Mouse (Mus musculus) heart, embryonic 14.5 days (tissue): Measurements from ENCODE around the gene Psma7. TPM values are rescaled to one million over a fixed set of nuclear protein-coding genes. Genes with fewer than 3 reads are reported as not detected.
A peak's percentile ranks its signal among the peaks of the same experiment; 100 is the strongest.

Experiments used
- ATAC-seq: fragments of 200-750 bp; cut with Nextera tagmentation; 2 replicates; pipeline ENCODE4 v1.8.0; 2017; ENCODE audit warnings: low read depth, moderate TSS enrichment; ENCODE audit not compliant: insufficient number of reproducible peaks, insufficient read depth, low FRiP score
- H3K27ac ChIP-seq, 2 experiments: fragments of 200-500 bp in 1 of 2; fragments of 300-500 bp in 1 of 2; sonication (generic) in 1 of 2; replicated peaks in 1 of 2; 2 replicates each; pipeline ENCODE4 v1.5.1; 2012 to 2014; ENCODE audit warnings: low read depth in 2 of 2, low read length in 2 of 2, control low read depth in 1 of 2, mild to moderate bottlenecking in 1 of 2, mixed read lengths in 1 of 2; ENCODE audit not compliant: control insufficient read depth in 1 of 2, insufficient read depth in 1 of 2
- H3K27me3 ChIP-seq: fragments of 300-500 bp; sonication (generic); 2 replicates; pipeline ENCODE4 v1.6.1; 2014; ENCODE audit warnings: mild to moderate bottlenecking, low read length, control low read depth; ENCODE audit not compliant: control insufficient read depth, insufficient read depth
- H3K36me3 ChIP-seq: fragments of 300-500 bp; sonication (generic); 2 replicates; pipeline ENCODE4 v1.6.1; 2014; ENCODE audit warnings: mild to moderate bottlenecking, control low read depth, low read length, mixed read lengths; ENCODE audit not compliant: control insufficient read depth, insufficient read depth
- H3K4me1 ChIP-seq, 2 experiments: fragments of 200-500 bp in 1 of 2; fragments of 300-500 bp in 1 of 2; sonication (generic) in 1 of 2; 2 replicates each; pipeline ENCODE4 v1.6.1; 2012 to 2014; ENCODE audit warnings: low read length in 2 of 2, control low read depth in 1 of 2, mixed read lengths in 1 of 2; ENCODE audit not compliant: control insufficient read depth in 2 of 2, insufficient read depth in 2 of 2
- H3K4me2 ChIP-seq: fragments of 300-500 bp; sonication (generic); 2 replicates; pipeline ENCODE4 v1.6.1; 2014; ENCODE audit warnings: mild to moderate bottlenecking, low read length
- H3K4me3 ChIP-seq, 2 experiments: fragments of 200-500 bp in 1 of 2; fragments of 300-500 bp in 1 of 2; sonication (generic) in 1 of 2; 2 replicates each; pipeline ENCODE4 v1.5.1; 2012 to 2014; ENCODE audit warnings: low read length in 2 of 2, mild to moderate bottlenecking in 2 of 2, control low read depth in 1 of 2, low read depth in 1 of 2, moderate library complexity in 1 of 2; ENCODE audit not compliant: control insufficient read depth in 1 of 2, insufficient read depth in 1 of 2
- H3K9ac ChIP-seq: fragments of 300-500 bp; sonication (generic); 2 replicates; pipeline ENCODE4 v1.6.1; 2014; ENCODE audit warnings: mild to moderate bottlenecking, low read length
- H3K9me3 ChIP-seq: fragments of 300-500 bp; sonication (generic); 2 replicates; pipeline ENCODE4 v1.6.1; 2016; ENCODE audit warnings: low read length, control low read depth; ENCODE audit not compliant: control insufficient read depth
- WGBS: fragments of 180-500 bp; shearing (Covaris S2); extraction: QIAGEN DNeasy Blood & Tissue Kit; methylation state at CpG from one replicate; pipeline ENCODE4 v1.1.7; 2014; 5-methylcytosine and 5-hydroxymethylcytosine counted together
- polyA plus RNA-seq: library from polyadenylated mRNA; unstranded; fragments of >200 nt; fragmentation: Nextera tagmentation; extraction: Ambion mirVana; gene quantifications from 2 replicates; pipeline ENCODE4 v1.2.1, GENCODE M21; 2014

Gene Psma7
- 410 and 434 TPM in 2 replicates for polyA plus RNA-seq

GRCm38 (mm10) chr2:180042256-180042857 lies at the start of gene Psma7, which contains the start of gene Ss18l1:
TSS of gene Psma7 (minus strand) at chr2:180042433.
TSS of gene Ss18l1 (plus strand) at chr2:180042509.
- H3K9ac ChIP-seq: peak within 1 kb of the TSS; percentile 94
- peaks cover 3 to 26% of the 10 kb centered on the region in 2 experiments for H3K4me1 ChIP-seq
- peak within 1 kb of the TSS; percentile 98 for H3K4me2 ChIP-seq
- under 1% methylated on average over 78 of the region's 78 CpGs for WGBS
- H3K27me3 ChIP-seq: no peaks in the 10 kb centered on the region
- H3K27ac ChIP-seq: peak within 1 kb of the TSS; percentile 65 to 90
- H3K4me3 ChIP-seq: peak within 1 kb of the TSS; percentile 85 to 99
- ATAC-seq: peak; percentile 93
- H3K36me3 ChIP-seq: peaks cover 22% of the 10 kb centered on the region
- no peaks in the 10 kb centered on the region for H3K9me3 ChIP-seq

GRCm38 (mm10) chr2:180090285-180090684 lies 48.1 kb upstream of the Psma7 start:
- H3K4me1 ChIP-seq: no peaks in the 10 kb centered on the region
- WGBS: 62% methylated on average over 11 of the region's 11 CpGs
- no peak overlapping the region for H3K27ac ChIP-seq
- H3K9ac ChIP-seq: no peak overlapping the region
- no peak overlapping the region for H3K4me2 ChIP-seq
- peaks cover 9% of the 10 kb centered on the region; the same call in 1 of the 2 replicates for H3K36me3 ChIP-seq
- H3K27me3 ChIP-seq: 0 out of 2 replicates have a peak, but pooled peaks cover 2% of the 10 kb centered on the region
- no peak for ATAC-seq
- H3K4me3 ChIP-seq: no peak overlapping the region
- no peaks in the 10 kb centered on the region for H3K9me3 ChIP-seq

GRCm38 (mm10) chr2:180087472-180087871 lies 45.2 kb upstream of the Psma7 start:
- no peak overlapping the region for H3K4me3 ChIP-seq
- no peak overlapping the region for H3K9ac ChIP-seq
- peaks cover 28% of the 10 kb centered on the region for H3K36me3 ChIP-seq
- no peak overlapping the region for H3K4me2 ChIP-seq
- no peak overlapping the region for H3K27ac ChIP-seq
- WGBS: 93% methylated on average over 4 of the region's 4 CpGs
- 0 out of 2 replicates have a peak, but pooled peaks cover 2% of the 10 kb centered on the region for H3K27me3 ChIP-seq
- H3K9me3 ChIP-seq: no peaks in the 10 kb centered on the region
- H3K4me1 ChIP-seq: no peaks in the 10 kb centered on the region
- no peak for ATAC-seq

GRCm38 (mm10) chr2:180086637-180087027 lies 44.4 kb upstream of the Psma7 start:
- Histone ChIP-seq H3K4me3 (no peak overlapping the region), H3K4me1 (no peaks in the 10 kb centered on the region), H3K27me3 (0 out of 2 replicates have a peak, but pooled peaks cover 2% of the 10 kb centered on the region), H3K4me2 (no peak overlapping the region), H3K27ac (no peak overlapping the region), H3K36me3 (peaks cover 36% of the 10 kb centered on the region), H3K9ac (no peak overlapping the region), H3K9me3 (no peaks in the 10 kb centered on the region)
- WGBS: 85% methylated on average over 5 of the region's 5 CpGs
- ATAC-seq: no peak

- Histone ChIP-seq H3K4me2 (no peak overlapping the region), H3K27ac (no peak overlapping the region), H3K4me1 (no peaks in the 10 kb centered on the region), H3K4me3 (no peak overlapping the region), H3K9me3 (no peaks in the 10 kb centered on the region), H3K27me3 (0 out of 2 replicates have a peak, but pooled peaks cover 2% of the 10 kb centered on the region), H3K9ac (no peak overlapping the region), H3K36me3 (peaks cover 40% of the 10 kb centered on the region)
- WGBS: 68% methylated on average over 16 of the region's 16 CpGs
- no peak for ATAC-seq
These were observed 43.8 kb upstream of the Psma7 start for GRCm38 (mm10) chr2:180085926-180086636.

- Histone ChIP-seq H3K27ac (no peak overlapping the region), H3K36me3 (peaks cover 44% of the 10 kb centered on the region), H3K9ac (no peak overlapping the region), H3K9me3 (no peaks in the 10 kb centered on the region), H3K4me1 (no peaks in the 10 kb centered on the region), H3K4me3 (no peak overlapping the region), H3K27me3 (no peaks in the 10 kb centered on the region), H3K4me2 (no peak overlapping the region)
- 33% methylated on average over 3 of the region's 3 CpGs for WGBS
- ATAC-seq: no peak
These were observed 42.3 kb upstream of the Psma7 start for GRCm38 (mm10) chr2:180084565-180084964.

GRCm38 (mm10) chr2:180083063-180083462 lies 40.8 kb upstream of the Psma7 start:
- ATAC-seq: no peak

More at GRCm38 (mm10) chr2:180083063-180083462, 40.8 kb upstream of the Psma7 start:
- Histone ChIP-seq H3K36me3 (peaks cover 56% of the 10 kb centered on the region), H3K27me3 (no peaks in the 10 kb centered on the region), H3K4me3 (no peak overlapping the region), H3K4me2 (no peak overlapping the region), H3K9me3 (no peaks in the 10 kb centered on the region), H3K27ac (no peak overlapping the region), H3K9ac (no peak overlapping the region), H3K4me1 (no peaks in the 10 kb centered on the region)
- 84% methylated on average over 10 of the region's 10 CpGs for WGBS
